22 mouse cellular contexts compared by ENCODE assay signal in the genomic region with DNA sequence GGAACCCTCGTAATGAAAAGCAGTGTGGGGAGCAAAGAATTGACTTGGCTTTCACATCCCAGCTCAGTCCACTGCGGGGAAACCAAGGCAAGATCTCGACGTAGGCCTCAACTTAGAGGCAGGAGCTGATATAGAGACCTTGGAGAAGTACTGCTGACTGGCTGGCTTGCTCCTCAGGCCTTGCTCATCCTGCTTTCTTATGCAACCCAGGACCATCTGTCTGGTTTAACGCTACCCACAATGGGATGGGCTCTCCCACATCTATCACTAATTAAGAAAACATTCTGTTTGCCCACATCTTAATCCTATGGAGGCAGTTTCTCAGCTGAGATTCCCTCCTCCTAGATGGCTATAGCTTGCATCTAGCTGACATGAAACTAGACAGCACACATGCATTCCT.
DNase-seq lines count a peak whose midpoint lies in the region; ATAC-seq and TF ChIP-seq lines count a peak whose summit lies in the region.
"Had no signal": no experiment of that assay in that cellular context is flagged by ENCODE, and none has a peak within 500 bp of the region (broad histone marks: within the 10 kb centered on the region; RNA-seq: fewer than 3 reads in every experiment).

No protein-coding gene starts in this region.

- ATAC-seq in stomach, embryonic 14.5 days (ENCODE audit: insufficient number of reproducible peaks, insufficient read depth, low FRiP score, low read depth) = no peak
- ATAC-seq: activated CD4-positive, CD25-positive, alpha-beta regulatory T cell, adult 4 months; forebrain, embryonic 14.5 days; Patski had no signal

- no peaks in the 10 kb centered on the region for H3K9me3 ChIP-seq in stomach, embryonic 14.5 days (ENCODE audit: control insufficient read depth, low read depth, low read length)
- H3K9me3 ChIP-seq: embryonic facial prominence, embryonic 10.5 days; forebrain, embryonic 10.5 days; heart, embryonic 12.5 days; hindbrain, embryonic 15.5 days had no signal

- TF ChIP-seq POLR2A in lung, adult 2 months (IDR thresholded peaks at IDR 0.05; ENCODE audit: borderline replicate concordance, extremely low read depth, low read depth, low read length) = no peak

- H3K27me3 ChIP-seq in stomach, embryonic 14.5 days (ENCODE audit: control insufficient read depth, insufficient read depth, low read length) = no peaks in the 10 kb centered on the region
- H3K27me3 ChIP-seq: CH12.LX; heart, embryonic 12.5 days; hindbrain, embryonic 15.5 days; Patski had no signal

- DNase-seq in heart, adult 11 months = peak; percentile 86
- no peak for DNase-seq in heart, postnatal 25 days (ENCODE audit: low spot score)
- peak; percentile 66 for DNase-seq in brain, adult 2 months (ENCODE audit: low read depth, low spot score)
- DNase-seq in lung, adult 2 months = no peak
- no peak for DNase-seq in gastrocnemius, postnatal 36 days
- DNase-seq in yolk sac, embryonic 10.5 days (ENCODE audit: low spot score) = no peak
- DNase-seq: adrenal gland, postnatal 14 days; cerebellum, adult 18-20 months; cerebellum, adult 9-11 months; cerebellum, postnatal 36 days; gastrocnemius, postnatal 10 days; heart, postnatal 36 days had no signal

- peaks cover 28% of the 10 kb centered on the region for H3K4me1 ChIP-seq in stomach, embryonic 14.5 days (ENCODE audit: control insufficient read depth, insufficient read depth, low read length)
- H3K4me1 ChIP-seq in lung, adult 2 months (ENCODE audit: control insufficient read depth, insufficient read depth, low read length) = no peaks in the 10 kb centered on the region; the same call in 1 of the 2 replicates

- no peak overlapping the region for H3K4me3 ChIP-seq in stomach, embryonic 14.5 days (ENCODE audit: low read depth, low read length)
- H3K4me3 ChIP-seq in lung, adult 2 months (replicated peaks; ENCODE audit: extremely low read depth, low read depth, low read length) = no peak overlapping the region
- H3K4me3 ChIP-seq: embryonic facial prominence, embryonic 10.5 days; erythroblast, embryonic 14.5 days; forebrain, embryonic 10.5 days; heart, embryonic 12.5 days; hindbrain, embryonic 15.5 days had no signal

- TF ChIP-seq CTCF in lung, adult 2 months (IDR thresholded peaks at IDR 0.05; ENCODE audit: insufficient read depth, low read length) = no peak

- no peaks in the 10 kb centered on the region for H3K36me3 ChIP-seq in stomach, embryonic 14.5 days (ENCODE audit: control insufficient read depth, insufficient read depth, low read length)
- H3K36me3 ChIP-seq: forebrain, embryonic 10.5 days; heart, embryonic 12.5 days; hindbrain, embryonic 15.5 days had no signal

- WGBS in stomach, embryonic 14.5 days = 80% methylated on average over 5 of the region's 5 CpGs
- 82% methylated on average over 5 of the region's 5 CpGs for WGBS in lung, adult 2 months

- intact Hi-C loops in heart, postnatal 25 days (cut with DNase I) = no loop called here
- intact Hi-C loops in gastrocnemius, postnatal 36 days (cut with DNase I) = no loop called here

- H3K27ac ChIP-seq in stomach, embryonic 14.5 days (ENCODE audit: low read length) = peak overlapping the region; percentile 58; the same call in 1 of the 2 replicates
- H3K27ac ChIP-seq: embryonic facial prominence, embryonic 10.5 days; forebrain, embryonic 10.5 days; hindbrain, embryonic 15.5 days had no signal

- no peak overlapping the region for H3K4me2 ChIP-seq in stomach, embryonic 14.5 days (replicated peaks; ENCODE audit: low read depth, low read length)
- H3K4me2 ChIP-seq: heart, embryonic 12.5 days; hindbrain, embryonic 15.5 days had no signal

- H3K9ac ChIP-seq in stomach, embryonic 14.5 days (replicated peaks; ENCODE audit: low read depth, low read length) = no peak overlapping the region
- H3K9ac ChIP-seq: heart, embryonic 12.5 days; hindbrain, embryonic 15.5 days had no signal

Comparison
In these comparisons a context has a peak if more than half of its experiments do, and no peak if none do; other contexts are left out.
1. DNase-seq: peak in heart, adult 11 months (single experiment) and brain, adult 2 months (single experiment); none in heart, postnatal 25 days (single experiment), lung, adult 2 months (single experiment), gastrocnemius, postnatal 36 days (0 of 2) and yolk sac, embryonic 10.5 days (single experiment).